Mouse (Mus musculus) adrenal gland (tissue): ENCODE measurements around the gene Gatad2a.

ENCODE experiments used
- intact Hi-C: fragments of 180-260 bp; cut with DNase I; formaldehyde crosslinking; loops from one replicate; pipeline ENCODE4 v1.15.1; 2025

Gene Gatad2a

GRCm38 (mm10) chr8:69902163-69903062, 93.8 kb downstream of the Gatad2a start, which contains the start of the genes Tssk6, Ndufa13 and Yjefn3:
Gene Tssk6 (plus strand): TSS chr8:69902184.
Gene Ndufa13 (minus strand): TSS chr8:69902558.
Gene Yjefn3 (minus strand): TSS chr8:69902712.
- intact Hi-C loops, result no loop called here

- intact Hi-C loops, result no loop called here
These were observed 94.6 kb downstream of the Gatad2a start for GRCm38 (mm10) chr8:69901484-69902162.

GRCm38 (mm10) chr8:69900895-69901451, 95.2 kb downstream of the Gatad2a start:
- intact Hi-C loops, result no loop called here

- intact Hi-C loops, result no loop called here
These were observed 96.3 kb downstream of the Gatad2a start for GRCm38 (mm10) chr8:69899876-69900275.

- intact Hi-C loops, result no loop called here
These were observed 98.3 kb downstream of the Gatad2a start for GRCm38 (mm10) chr8:69897857-69898256.

- intact Hi-C loops, result no loop called here
These were observed 100.3 kb downstream of the Gatad2a start for GRCm38 (mm10) chr8:69895772-69896451.

GRCm38 (mm10) chr8:69894836-69895332, 101.3 kb downstream of the Gatad2a start:
- intact Hi-C loops, result no loop called here

GRCm38 (mm10) chr8:69893863-69894262, 102.3 kb downstream of the Gatad2a start:
- intact Hi-C loops, result no loop called here

GRCm38 (mm10) chr8:69890813-69891241, 105.4 kb downstream of the Gatad2a start:
- intact Hi-C loops, result no loop called here

GRCm38 (mm10) chr8:69888902-69889301, 107.3 kb downstream of the Gatad2a start:
- intact Hi-C loops, result no loop called here

GRCm38 (mm10) chr8:69888244-69888866, 107.8 kb downstream of the Gatad2a start:
- intact Hi-C loops, result no loop called here

GRCm38 (mm10) chr8:69887289-69888243, 108.6 kb downstream of the Gatad2a start, which contains the start of gene Cilp2:
Gene Cilp2 (minus strand): TSS chr8:69887687.
- intact Hi-C loops, result no loop called here

GRCm38 (mm10) chr8:69884141-69884540, 112.0 kb downstream of the Gatad2a start:
- intact Hi-C loops, result no loop called here

- intact Hi-C loops, result no loop called here
These were observed 113.2 kb downstream of the Gatad2a start for GRCm38 (mm10) chr8:69882833-69883600.

- intact Hi-C loops, result no loop called here
These were observed 114.0 kb downstream of the Gatad2a start for GRCm38 (mm10) chr8:69882021-69882756.

GRCm38 (mm10) chr8:69881261-69881865, 114.8 kb downstream of the Gatad2a start:
- intact Hi-C loops, result no loop called here

GRCm38 (mm10) chr8:69880841-69881240, 115.3 kb downstream of the Gatad2a start:
- intact Hi-C loops, result no loop called here
